Mouse (Mus musculus): ENCODE measurements around the gene Top3a. TPM values are rescaled to one million over a fixed set of nuclear protein-coding genes. Genes with fewer than 3 reads are reported as not detected.
A peak's percentile ranks its signal among the peaks of the same experiment; 100 is the strongest.

Top3a gene
- polyA plus RNA-seq, 1 experiment from 2014 or later: 17.2 TPM

GRCm38 (mm10) chr11:60708631-60709030, 68.5 kb downstream of the Top3a start:
- Histone ChIP-seq H3K4me2 (no peak overlapping the region), H3K27me3 (no peaks in the 10 kb centered on the region), H3K4me3 (no peak overlapping the region), H3K4me1 (no peaks in the 10 kb centered on the region; the same call in 1 of the 2 replicates), H3K9ac (no peak overlapping the region), H3K9me3 (no peaks in the 10 kb centered on the region), H3K36me3 (peaks cover 90% of the 10 kb centered on the region), H3K27ac (no peak overlapping the region)
- no peak for ATAC-seq (ENCODE audit: borderline replicate concordance, extremely low read depth, low FRiP score, low TSS enrichment)
- WGBS: 86% methylated on average over 10 of the region's 10 CpGs

- WGBS: 69% methylated on average over 3 of the region's 3 CpGs
- H3K27ac ChIP-seq: no peak overlapping the region
These were observed 69.5 kb downstream of the Top3a start for GRCm38 (mm10) chr11:60707672-60708071.

GRCm38 (mm10) chr11:60706696-60707480, 70.3 kb downstream of the Top3a start:
- Histone ChIP-seq H3K36me3 (peaks cover 72% of the 10 kb centered on the region), H3K4me3 (no peak overlapping the region), H3K4me2 (no peak overlapping the region), H3K9ac (no peak overlapping the region), H3K4me1 (peaks cover 1% of the 10 kb centered on the region; the same call in 1 of the 2 replicates), H3K27me3 (no peaks in the 10 kb centered on the region), H3K27ac (no peak overlapping the region), H3K9me3 (no peaks in the 10 kb centered on the region)
- no peak for ATAC-seq (ENCODE audit: borderline replicate concordance, extremely low read depth, low FRiP score, low TSS enrichment)
- 83% methylated on average over 13 of the region's 14 CpGs for WGBS

More at GRCm38 (mm10) chr11:60707672-60708071, 69.5 kb downstream of the Top3a start:
- H3K4me1 ChIP-seq: no peaks in the 10 kb centered on the region; the same call in 1 of the 2 replicates
- H3K4me2 ChIP-seq: no peak overlapping the region
- ATAC-seq (ENCODE audit: borderline replicate concordance, extremely low read depth, low FRiP score, low TSS enrichment): no peak
- peaks cover 80% of the 10 kb centered on the region for H3K36me3 ChIP-seq
- no peak overlapping the region for H3K9ac ChIP-seq
- no peaks in the 10 kb centered on the region for H3K27me3 ChIP-seq
- no peaks in the 10 kb centered on the region for H3K9me3 ChIP-seq
- no peak overlapping the region for H3K4me3 ChIP-seq

- Histone ChIP-seq H3K4me2 (no peak overlapping the region), H3K27me3 (no peaks in the 10 kb centered on the region), H3K36me3 (peaks cover 64% of the 10 kb centered on the region), H3K27ac (no peak overlapping the region), H3K9me3 (no peaks in the 10 kb centered on the region), H3K4me3 (no peak overlapping the region), H3K4me1 (peaks cover 7% of the 10 kb centered on the region), H3K9ac (no peak overlapping the region)
- ATAC-seq (ENCODE audit: borderline replicate concordance, extremely low read depth, low FRiP score, low TSS enrichment): no peak
- 90% methylated on average over 7 of the region's 7 CpGs for WGBS
These were observed 71.1 kb downstream of the Top3a start for GRCm38 (mm10) chr11:60706076-60706475.

- peaks cover 56% of the 10 kb centered on the region for H3K36me3 ChIP-seq
These were observed 71.9 kb downstream of the Top3a start for GRCm38 (mm10) chr11:60705255-60705654.

GRCm38 (mm10) chr11:60704023-60704880, 72.9 kb downstream of the Top3a start:
- Histone ChIP-seq H3K9me3 (no peaks in the 10 kb centered on the region), H3K4me3 (no peak overlapping the region)
- 87% methylated on average over 19 of the region's 19 CpGs for WGBS

More at GRCm38 (mm10) chr11:60705255-60705654, 71.9 kb downstream of the Top3a start:
- H3K27me3 ChIP-seq: no peaks in the 10 kb centered on the region
- WGBS: 89% methylated on average over 3 of the region's 3 CpGs
- no peak overlapping the region for H3K4me2 ChIP-seq
- H3K9ac ChIP-seq: no peak overlapping the region
- ATAC-seq (ENCODE audit: borderline replicate concordance, extremely low read depth, low FRiP score, low TSS enrichment): no peak
- no peak overlapping the region for H3K4me3 ChIP-seq
- no peaks in the 10 kb centered on the region for H3K9me3 ChIP-seq
- no peak overlapping the region for H3K27ac ChIP-seq
- peaks cover 15% of the 10 kb centered on the region for H3K4me1 ChIP-seq

GRCm38 (mm10) chr11:60703131-60703530, 74.0 kb downstream of the Top3a start:
- H3K4me1 ChIP-seq: peaks cover 24% of the 10 kb centered on the region
- H3K27me3 ChIP-seq: no peaks in the 10 kb centered on the region
- peaks cover 35% of the 10 kb centered on the region for H3K36me3 ChIP-seq
- WGBS: 38% methylated on average over 4 of the region's 4 CpGs
- H3K4me3 ChIP-seq: no peak overlapping the region
- H3K9ac ChIP-seq: no peak overlapping the region
- H3K27ac ChIP-seq: no peak overlapping the region
- no peaks in the 10 kb centered on the region for H3K9me3 ChIP-seq
- ATAC-seq (ENCODE audit: borderline replicate concordance, extremely low read depth, low FRiP score, low TSS enrichment): no peak
- H3K4me2 ChIP-seq: no peak overlapping the region

More at GRCm38 (mm10) chr11:60704023-60704880, 72.9 kb downstream of the Top3a start:
- H3K9ac ChIP-seq: no peak overlapping the region
- peaks cover 46% of the 10 kb centered on the region for H3K36me3 ChIP-seq
- no peak for ATAC-seq (ENCODE audit: borderline replicate concordance, extremely low read depth, low FRiP score, low TSS enrichment)
- H3K27ac ChIP-seq: no peak overlapping the region
- H3K27me3 ChIP-seq: no peaks in the 10 kb centered on the region
- H3K4me1 ChIP-seq: peaks cover 16% of the 10 kb centered on the region
- no peak overlapping the region for H3K4me2 ChIP-seq

- no peak overlapping the region for H3K4me3 ChIP-seq
- peaks cover 24% of the 10 kb centered on the region for H3K4me1 ChIP-seq
- H3K4me2 ChIP-seq: no peak overlapping the region
- H3K27ac ChIP-seq: no peak overlapping the region
- ATAC-seq (ENCODE audit: borderline replicate concordance, extremely low read depth, low FRiP score, low TSS enrichment): no peak
- no peak overlapping the region for H3K9ac ChIP-seq
- 84% methylated on average over 2 of the region's 4 CpGs for WGBS
- H3K27me3 ChIP-seq: no peaks in the 10 kb centered on the region
- H3K36me3 ChIP-seq: peaks cover 20% of the 10 kb centered on the region
- no peaks in the 10 kb centered on the region for H3K9me3 ChIP-seq
These were observed 75.6 kb downstream of the Top3a start for GRCm38 (mm10) chr11:60701611-60702010.

- peak overlapping the region; percentile 92; the same call in 1 of the 2 replicates for H3K27ac ChIP-seq
- peaks cover 24% of the 10 kb centered on the region for H3K4me1 ChIP-seq
- H3K27me3 ChIP-seq: no peaks in the 10 kb centered on the region
- ATAC-seq (ENCODE audit: borderline replicate concordance, extremely low read depth, low FRiP score, low TSS enrichment): no peak
- peak overlapping the region; percentile 61 for H3K4me2 ChIP-seq
- 0 out of 2 replicates have a peak, but pooled peaks cover 9% of the 10 kb centered on the region for H3K36me3 ChIP-seq
- 17% methylated on average over 12 of the region's 12 CpGs for WGBS
- peak overlapping the region; percentile 83 for H3K9ac ChIP-seq
- H3K4me3 ChIP-seq: peak overlapping the region; percentile 77
- no peaks in the 10 kb centered on the region for H3K9me3 ChIP-seq
These were observed 76.6 kb downstream of the Top3a start for GRCm38 (mm10) chr11:60700320-60701185.

- H3K36me3 ChIP-seq: 0 out of 2 replicates have a peak, but pooled peaks cover 1% of the 10 kb centered on the region
- H3K27ac ChIP-seq: peak within 1 kb of the TSS; percentile 92
- peak within 1 kb of the TSS; percentile 83 for H3K9ac ChIP-seq
- peak within 1 kb of the TSS; percentile 61 for H3K4me2 ChIP-seq
- H3K27me3 ChIP-seq: no peaks in the 10 kb centered on the region
- peak within 1 kb of the TSS; percentile 77 for H3K4me3 ChIP-seq
- H3K4me1 ChIP-seq: peaks cover 24% of the 10 kb centered on the region
- ATAC-seq (ENCODE audit: borderline replicate concordance, extremely low read depth, low FRiP score, low TSS enrichment): peak; percentile 89
- H3K9me3 ChIP-seq: no peaks in the 10 kb centered on the region
- WGBS: under 1% methylated on average over 62 of the region's 73 CpGs
These were observed 77.6 kb downstream of the Top3a start, which contains the start of gene Llgl1 for GRCm38 (mm10) chr11:60699524-60700075. Llgl1 (plus strand) TSS chr11:60699723.

All from lung, embryonic 15.5 days (tissue).